Mouse (Mus musculus) CH12.LX (cell line): Measurements from ENCODE around the gene C2. TPM values are rescaled to one million over a fixed set of nuclear protein-coding genes. Genes with fewer than 3 reads are reported as not detected.

Source experiments
- DNase-seq: peaks from one replicate; pipeline ENCODE4 v3.0.0-alpha.2; 2013; ENCODE audit errors: extremely low read depth
- H3K27ac ChIP-seq: 2 replicates; pipeline ENCODE4 v1.5.1; 2012; ENCODE audit warnings: low read depth, mild to moderate bottlenecking, control low read depth, moderate library complexity; ENCODE audit not compliant: insufficient read depth
- H3K27me3 ChIP-seq: replicated peaks from 2 replicates; pipeline ENCODE3; 2012; ENCODE audit warnings: inconsistent platforms
- H3K36me3 ChIP-seq, 2 experiments: replicated peaks in 1 of 2; 2 replicates each; pipeline versions ENCODE3 to v1.6.1; 2012; ENCODE audit warnings: inconsistent platforms in 1 of 2, low read length in 1 of 2, mild to moderate bottlenecking in 1 of 2, mixed read lengths in 1 of 2, moderate library complexity in 1 of 2; ENCODE audit not compliant: control insufficient read depth in 1 of 2, insufficient read depth in 1 of 2
- H3K4me1 ChIP-seq, 2 experiments: 2 replicates each; pipeline ENCODE4 v1.6.1; 2012; ENCODE audit warnings: inconsistent platforms in 1 of 2, moderate library complexity in 1 of 2; ENCODE audit not compliant: insufficient read depth in 2 of 2, control insufficient read depth in 1 of 2
- H3K4me2 ChIP-seq: 2 replicates; pipeline ENCODE4 v1.6.1; 2012; ENCODE audit warnings: low read depth, mild to moderate bottlenecking, control low read depth; ENCODE audit not compliant: poor library complexity, insufficient read depth, severe bottlenecking
- H3K4me3 ChIP-seq, 3 experiments: fragments of 150-350 bp in 1 of 3; sonication (generic) in 1 of 3; replicated peaks in 1 of 3; 2 replicates each; pipeline versions ENCODE3 to v1.5.1; 2011 to 2012; ENCODE audit warnings: low read depth in 2 of 3, low read length in 2 of 3, mild to moderate bottlenecking in 2 of 3, moderate library complexity in 2 of 3, control low read depth in 1 of 3, improper control_type of control experiment in 1 of 3, inconsistent platforms in 1 of 3, mixed read lengths in 1 of 3; ENCODE audit not compliant: poor library complexity in 1 of 3
- H3K79me2 ChIP-seq: replicated peaks from 2 replicates; pipeline ENCODE4 v1.6.1; 2012; ENCODE audit warnings: mild to moderate bottlenecking, moderate library complexity; ENCODE audit not compliant: control insufficient read depth, poor library complexity, insufficient read depth, severe bottlenecking; ENCODE audit errors: extremely low read depth
- H3K9ac ChIP-seq: 2 replicates; pipeline ENCODE4 v1.6.1; 2012; ENCODE audit warnings: low read depth, mild to moderate bottlenecking, control low read depth, moderate library complexity; ENCODE audit not compliant: insufficient read depth
- H3K9me3 ChIP-seq: replicated peaks from 2 replicates; pipeline ENCODE3; 2012; ENCODE audit warnings: low read length, inconsistent platforms, mixed read lengths
- BHLHE40 ChIP-seq: IDR thresholded peaks from 2 replicates; pipeline ENCODE4 v1.6.1; 2011; ENCODE audit warnings: mild to moderate bottlenecking, low read depth, low read length, improper control_type of control experiment
- CHD1 ChIP-seq: IDR thresholded peaks from 2 replicates; pipeline ENCODE4 v1.6.1; 2012; ENCODE audit warnings: low read depth, low read length, improper control_type of control experiment, inconsistent platforms
- CHD2 ChIP-seq: IDR thresholded peaks from 2 replicates; pipeline ENCODE4 v1.6.1; 2011; ENCODE audit warnings: low read length, improper control_type of control experiment
- ELF1 ChIP-seq: IDR thresholded peaks from 2 replicates; pipeline ENCODE4 v1.6.1; 2014; ENCODE audit warnings: low read depth, mild to moderate bottlenecking, inconsistent platforms, low read length, improper control_type of control experiment
- EP300 ChIP-seq: IDR thresholded peaks from 2 replicates; pipeline ENCODE4 v1.6.1; 2011; ENCODE audit warnings: low read length, improper control_type of control experiment
- ETS1 ChIP-seq: conservative IDR thresholded peaks from 2 replicates; pipeline ENCODE4 v1.6.1; 2012; ENCODE audit warnings: low read depth, mild to moderate bottlenecking, inconsistent platforms, low read length, improper control_type of control experiment, moderate library complexity
- IRF4 ChIP-seq: IDR thresholded peaks from 2 replicates; pipeline ENCODE4 v1.6.1; 2014; ENCODE audit warnings: low read depth, mild to moderate bottlenecking, inconsistent platforms, low read length, improper control_type of control experiment
- MAX ChIP-seq: IDR thresholded peaks from 2 replicates; pipeline ENCODE4 v1.6.1; 2011; ENCODE audit warnings: low read length, improper control_type of control experiment
- MAZ ChIP-seq: IDR thresholded peaks from 2 replicates; pipeline ENCODE4 v1.6.1; 2012; ENCODE audit warnings: low read depth, mild to moderate bottlenecking, inconsistent platforms, low read length, improper control_type of control experiment, moderate library complexity
- MXI1 ChIP-seq: IDR thresholded peaks from 2 replicates; pipeline ENCODE4 v1.6.1; 2011; ENCODE audit warnings: mild to moderate bottlenecking, low read depth, low read length, improper control_type of control experiment
- MYC ChIP-seq: IDR thresholded peaks from 2 replicates; pipeline ENCODE4 v1.6.1; 2011; ENCODE audit warnings: low read depth, mild to moderate bottlenecking, improper control_type of control experiment, low read length
- NELFE ChIP-seq: IDR thresholded peaks from 2 replicates; pipeline ENCODE4 v1.6.1; 2011; ENCODE audit warnings: low read depth, low read length, improper control_type of control experiment
- POLR2AphosphoS2 ChIP-seq: IDR thresholded peaks from 2 replicates; pipeline ENCODE4 v1.6.1; 2011; ENCODE audit warnings: low read depth, low read length, improper control_type of control experiment
- RAD21 ChIP-seq: IDR thresholded peaks from 2 replicates; pipeline ENCODE4 v1.6.1; 2011; ENCODE audit warnings: low read depth, mild to moderate bottlenecking, low read length, improper control_type of control experiment, moderate library complexity
- RCOR1 ChIP-seq: conservative IDR thresholded peaks from 2 replicates; pipeline ENCODE4 v1.6.1; 2012; ENCODE audit warnings: low read depth, mild to moderate bottlenecking, inconsistent platforms, low read length, improper control_type of control experiment
- TBP ChIP-seq: conservative IDR thresholded peaks from 2 replicates; pipeline ENCODE4 v1.6.1; 2011; ENCODE audit warnings: low read depth, low read length, improper control_type of control experiment
- TCF12 ChIP-seq: IDR thresholded peaks from 2 replicates; pipeline ENCODE4 v1.6.1; 2014; ENCODE audit warnings: low read depth, mild to moderate bottlenecking, inconsistent platforms, low read length, improper control_type of control experiment
- UBTF ChIP-seq: IDR thresholded peaks from 2 replicates; pipeline ENCODE4 v1.6.1; 2012; ENCODE audit warnings: low read depth, mild to moderate bottlenecking, inconsistent platforms, low read length, improper control_type of control experiment, moderate library complexity
- USF1 ChIP-seq: IDR thresholded peaks from 2 replicates; pipeline ENCODE4 v1.6.1; 2014; ENCODE audit warnings: low read depth, mild to moderate bottlenecking, inconsistent platforms, low read length, improper control_type of control experiment
- USF2 ChIP-seq: conservative IDR thresholded peaks from 2 replicates; pipeline ENCODE4 v1.6.1; 2011; ENCODE audit warnings: low read depth, low read length, improper control_type of control experiment
- ZC3H11A ChIP-seq: IDR thresholded peaks from 2 replicates; pipeline ENCODE4 v1.6.1; 2012; ENCODE audit warnings: low read depth, mild to moderate bottlenecking, inconsistent platforms, low read length, improper control_type of control experiment
- dilution Hi-C: fragments of 300-500 bp; cut with MboI; formaldehyde crosslinking; loops from 2 replicates; pipeline ENCODE4 v1.14.3; 2020; ENCODE audit warnings: low sequenced_read_pairs; ENCODE audit not compliant: extremely low pct_unique_long_range_greater_than_20kb, extremely low pct_ligation_motif_present
- in situ Hi-C: fragments of 300-500 bp; cut with MboI; formaldehyde crosslinking; loops from 3 replicates; pipeline ENCODE4 v1.14.3; 2019; ENCODE audit warnings: low sequenced_read_pairs, low pct_ligation_motif_present, low pct_unique_long_range_greater_than_20kb, mixed read lengths
- polyA plus RNA-seq: library from polyadenylated mRNA; unstranded; fragments of >175 nt; gene quantifications from 2 replicates; pipeline ENCODE4 v1.2.1, GENCODE M21; 2012; ENCODE audit warnings: low read depth; ENCODE audit not compliant: insufficient read length
- total RNA-seq, 2 experiments: library from RNA; depleted of rRNA; stranded (reverse); fragments of 300-350 nt in 1 of 2; fragments of >200 nt in 1 of 2; gene quantifications; 2 replicates each; pipeline ENCODE4 v1.2.3; 2012 to 2014

Gene C2
- total and polyA plus RNA-seq, 3 experiments = 1.3 to 6.6 (median 3.1) TPM

DNA sequence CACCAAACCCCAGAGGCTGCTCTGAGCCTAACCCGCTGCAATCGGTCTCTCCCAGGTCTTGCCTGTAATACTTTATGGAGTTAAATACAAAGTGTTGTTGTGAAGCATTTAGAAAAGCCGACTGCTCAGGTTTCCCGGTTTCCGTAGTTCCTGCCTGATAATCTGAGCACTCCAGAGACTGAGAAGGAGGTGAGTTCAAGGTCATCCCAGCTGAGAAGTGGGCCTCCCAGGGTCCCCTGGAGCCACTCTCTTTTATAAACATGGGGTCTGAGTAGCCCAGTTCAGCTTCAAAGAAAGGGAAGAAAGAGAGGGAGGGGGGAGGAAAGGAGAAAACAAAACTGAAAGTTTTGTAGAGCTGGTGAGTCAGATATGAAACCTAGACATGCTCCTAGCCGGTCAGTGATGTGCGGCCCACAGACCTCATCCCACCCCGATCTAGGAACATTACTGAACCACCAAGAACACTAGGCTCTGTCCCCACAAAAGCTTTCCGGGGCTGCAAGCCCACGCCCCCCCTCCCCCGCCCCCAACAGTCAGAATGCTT is 18.7 kb downstream of the C2 start, which contains the start of gene Zbtb12 (continued):
- TF ChIP-seq CHD1 (peak; percentile 71; the same call in 1 of the 2 replicates), POLR2AphosphoS2 (no peak)
- TF ChIP-seq, all 38 proteins: peak for 12

GRCm38 (mm10) chr17:34874321-34874720 is 23.7 kb downstream of the C2 start:
- peaks cover 0 to 6% of the 10 kb centered on the region in 2 experiments; a peak in 2 of 4 replicates for H3K4me1 ChIP-seq
- no peak for DNase-seq
- in situ Hi-C loops = no loop called here
- no peak overlapping the region for H3K4me3 ChIP-seq
- H3K79me2 ChIP-seq = no peaks in the 10 kb centered on the region
- no peaks in the 10 kb centered on the region for H3K27me3 ChIP-seq
- no peak overlapping the region for H3K27ac ChIP-seq
- H3K4me2 ChIP-seq = no peak overlapping the region
- no peaks in the 10 kb centered on the region for H3K9me3 ChIP-seq
- no peaks in the 10 kb centered on the region for H3K36me3 ChIP-seq
- TF ChIP-seq BHLHE40 = no peak
- TF ChIP-seq RAD21 = no peak
- no peak for TF ChIP-seq RCOR1
- no peak for TF ChIP-seq USF2
- TF ChIP-seq NELFE = no peak
- no peak for TF ChIP-seq MXI1
- no peak for TF ChIP-seq MAX
- no peak for TF ChIP-seq MYC
- no peak for TF ChIP-seq UBTF
- no peak for TF ChIP-seq IRF4
- no peak for TF ChIP-seq TBP
- no peak for TF ChIP-seq ZC3H11A
- no peak for TF ChIP-seq USF1
- no peak for TF ChIP-seq TCF12
- TF ChIP-seq, all 38 proteins: peak for 0
- no peak overlapping the region for H3K9ac ChIP-seq
- dilution Hi-C loops = no loop called here

DNA sequence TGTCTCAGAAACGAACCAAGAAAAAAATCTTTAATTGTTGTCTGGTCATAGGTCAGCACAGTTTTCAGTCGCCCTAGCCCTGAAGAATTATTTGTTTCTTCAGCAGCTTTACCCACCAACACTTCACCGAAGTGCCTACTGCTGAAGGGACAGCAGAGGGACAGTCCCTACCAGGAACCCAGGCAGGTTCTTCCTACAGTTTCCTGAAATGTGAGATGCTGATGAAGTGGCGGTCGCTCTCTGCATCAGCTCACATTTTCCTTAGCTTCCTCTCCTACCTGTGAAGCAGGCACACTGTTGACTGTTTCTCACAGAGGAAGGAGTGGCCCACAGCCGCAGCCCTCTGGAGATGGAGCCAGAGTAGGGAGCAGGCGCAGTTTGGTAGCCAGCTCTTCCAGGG is 32.1 kb downstream of the C2 start:
- Histone ChIP-seq H3K36me3 (no peaks in the 10 kb centered on the region), H3K9ac (no peak overlapping the region), H3K9me3 (no peaks in the 10 kb centered on the region), H3K4me2 (peak overlapping the region; percentile 10; the same call in 1 of the 2 replicates), H3K27ac (no peak overlapping the region), H3K4me3 (no peak overlapping the region), H3K79me2 (no peaks in the 10 kb centered on the region), H3K27me3 (no peaks in the 10 kb centered on the region), H3K4me1 (peaks cover 5 to 28% of the 10 kb centered on the region in 2 experiments; a peak in 3 of 4 replicates)
- TF ChIP-seq CHD2 = no peak
- 0 out of 2 replicates have a peak, but pooled peaks have one; percentile 48 for TF ChIP-seq EP300
- TF ChIP-seq ETS1 = no peak; the same call in 1 of the 2 replicates
- no peak for TF ChIP-seq MAZ
- peak; percentile 53 for TF ChIP-seq ELF1
- 0 out of 2 replicates have a peak, but pooled peaks have one; percentile 23 for TF ChIP-seq BHLHE40
- 0 out of 2 replicates have a peak, but pooled peaks have one; percentile 34 for TF ChIP-seq RCOR1
- dilution Hi-C loops (no loop called here), in situ Hi-C loops (no loop called here)
- peak; percentile 51 for DNase-seq
